10 mouse cellular contexts compared by ENCODE assay signal in genomic region chr7:100990636-100991311, GRCm38 (mm10). TPM values are rescaled to one million over a fixed set of nuclear protein-coding genes. Genes with fewer than 3 reads are reported as not detected.
A peak's percentile ranks its signal among the peaks of the same experiment; 100 is the strongest.
DNase-seq lines count a peak whose midpoint lies in the region; ATAC-seq and TF ChIP-seq lines count a peak whose summit lies in the region.
"Had no signal": no experiment of that assay in that cellular context is flagged by ENCODE, and none has a peak within 500 bp of the region (broad histone marks: within the 10 kb centered on the region; RNA-seq: fewer than 3 reads in every experiment).

No protein-coding gene starts in this region.

- TF ChIP-seq CTCF in left cerebral cortex, adult 2 months (IDR thresholded peaks at IDR 0.05), result no peak

- no peak overlapping the region for H3K9ac ChIP-seq in liver, embryonic 15.5 days
- no peak overlapping the region for H3K9ac ChIP-seq in liver, embryonic 12.5 days
- H3K9ac ChIP-seq: neural tube, embryonic 12.5 days had no signal

- no peaks in the 10 kb centered on the region for H3K36me3 ChIP-seq in liver, embryonic 15.5 days (replicated peaks)
- H3K36me3 ChIP-seq in liver, embryonic 12.5 days, result no peaks in the 10 kb centered on the region
- H3K36me3 ChIP-seq: neural tube, embryonic 12.5 days had no signal

- H3K9me3 ChIP-seq in liver, embryonic 15.5 days (replicated peaks), result no peaks in the 10 kb centered on the region
- no peaks in the 10 kb centered on the region for H3K9me3 ChIP-seq in liver, embryonic 12.5 days (replicated peaks)
- H3K9me3 ChIP-seq: neural tube, embryonic 12.5 days had no signal

- no peaks in the 10 kb centered on the region for H3K27me3 ChIP-seq in liver, embryonic 15.5 days
- H3K27me3 ChIP-seq in liver, embryonic 12.5 days (replicated peaks), result no peaks in the 10 kb centered on the region
- H3K27me3 ChIP-seq: neural tube, embryonic 12.5 days had no signal

- H3K27ac ChIP-seq in liver, embryonic 15.5 days (replicated peaks), result 0 out of 2 replicates have a peak overlapping the region, but pooled peaks have one; percentile 19
- no peak overlapping the region for H3K27ac ChIP-seq in liver, embryonic 12.5 days
- no peak overlapping the region for H3K27ac ChIP-seq in left cerebral cortex, adult 2 months
- H3K27ac ChIP-seq: neural tube, embryonic 12.5 days had no signal

- 42% methylated on average over 9 of the region's 9 CpGs for WGBS in liver, embryonic 15.5 days (ENCODE audit: insufficient replicate concordance)
- WGBS in liver, embryonic 12.5 days (ENCODE audit: insufficient replicate concordance), result 44% methylated on average over 9 of the region's 9 CpGs

- H3K4me2 ChIP-seq in liver, embryonic 15.5 days, result no peak overlapping the region
- H3K4me2 ChIP-seq in liver, embryonic 12.5 days, result no peak overlapping the region
- H3K4me2 ChIP-seq: neural tube, embryonic 12.5 days had no signal

- H3K4me3 ChIP-seq in liver, embryonic 15.5 days (replicated peaks), result no peak overlapping the region
- H3K4me3 ChIP-seq in liver, embryonic 12.5 days, result no peak overlapping the region
- H3K4me3 ChIP-seq in left cerebral cortex, adult 2 months, result no peak overlapping the region
- H3K4me3 ChIP-seq: neural tube, embryonic 12.5 days had no signal

- intact Hi-C loops in left cerebral cortex, adult 2 months (cut with DNase I), result loop anchor here (10.0 kb wide), 1 partner anchor 244 kb away; no protein-coding TSS in a partner anchor

- DNase-seq in fibroblast of lung, adult 2 months (ENCODE audit: low read depth), result peak; percentile 74
- DNase-seq in kidney, adult 8-10 months, result peak; percentile 49 to 53
- DNase-seq in testis, postnatal 10 days (ENCODE audit: low spot score), result no peak
- DNase-seq in left cerebral cortex, adult 2 months (ENCODE audit: extremely low spot score in 1 of 2, low spot score in 2 of 2), result no peak
- no peak for DNase-seq in right cerebral cortex, postnatal 4 days
- DNase-seq: thymus, postnatal 14 days had no signal

- ATAC-seq in liver, embryonic 15.5 days (ENCODE audit: insufficient read depth), result peak; percentile 29; the same call in 1 of the 2 replicates
- ATAC-seq in liver, embryonic 12.5 days, result no peak
- ATAC-seq in megakaryocyte progenitor cell, adult 5-6 weeks (replicated peaks; ENCODE audit: poor library complexity), result peak; percentile 40

- H3K4me1 ChIP-seq in liver, embryonic 15.5 days (replicated peaks), result peaks cover 10% of the 10 kb centered on the region
- peaks cover 11% of the 10 kb centered on the region for H3K4me1 ChIP-seq in liver, embryonic 12.5 days
- H3K4me1 ChIP-seq: neural tube, embryonic 12.5 days had no signal

RNA-seq across cellular contexts. Expression of gene P2ry6, which starts 16.3 kb away (rescaled TPM):
- polyA plus RNA-seq in liver, embryonic 15.5 days (2015; fragmentation: Nextera tagmentation; extraction: Ambion mirVana), result 4.1 and 5.0 TPM in 2 replicates
- polyA plus RNA-seq in liver, embryonic 12.5 days (2016; fragmentation: Nextera tagmentation; extraction: Ambion mirVana), result 3.4 and 3.6 TPM in 2 replicates
- 0.42 and 0.49 TPM in 2 replicates for total RNA-seq in megakaryocyte progenitor cell, adult 5-6 weeks (2015)
- total RNA-seq in megakaryocyte progenitor cell, adult 5-6 weeks (2017), result 0.04 TPM in 1 of 2 replicates, not detected in the other
- 1 to 10 TPM; 2.3 to 4.0 TPM for total RNA-seq in left cerebral cortex, adult 2 months (2021)

RNA-seq across cellular contexts. Expression of gene P2ry2, which starts 21.9 kb away (rescaled TPM):
- 1.5 and 2.1 TPM in 2 replicates for polyA plus RNA-seq in liver, embryonic 15.5 days (2015; fragmentation: Nextera tagmentation; extraction: Ambion mirVana)
- polyA plus RNA-seq in liver, embryonic 12.5 days (2016; fragmentation: Nextera tagmentation; extraction: Ambion mirVana), result 1.2 TPM in 2 replicates
- total RNA-seq in megakaryocyte progenitor cell, adult 5-6 weeks (2015), result 5.5 and 5.7 TPM in 2 replicates
- total RNA-seq in megakaryocyte progenitor cell, adult 5-6 weeks (2017), result 6.8 and 6.9 TPM in 2 replicates
- under 1 TPM; 0.68 to 0.82 TPM for total RNA-seq in left cerebral cortex, adult 2 months (2021)

RNA-seq across cellular contexts. Expression of gene Arhgef17, which starts 58.9 kb away (rescaled TPM):
- polyA plus RNA-seq in liver, embryonic 15.5 days (2015; fragmentation: Nextera tagmentation; extraction: Ambion mirVana), result 0.76 and 1.0 TPM in 2 replicates
- polyA plus RNA-seq in liver, embryonic 12.5 days (2016; fragmentation: Nextera tagmentation; extraction: Ambion mirVana), result 1.7 and 2.2 TPM in 2 replicates
- total RNA-seq in megakaryocyte progenitor cell, adult 5-6 weeks (2015), result 0.12 and 0.44 TPM in 2 replicates
- 0.08 TPM in 1 of 2 replicates, not detected in the other for total RNA-seq in megakaryocyte progenitor cell, adult 5-6 weeks (2017)
- total RNA-seq in left cerebral cortex, adult 2 months (2021), result 100 to 1,000 TPM; 134 to 142 TPM

Comparison
In these comparisons a context has a peak if more than half of its experiments do, and no peak if none do; other contexts are left out.
1. DNase-seq: peak in fibroblast of lung, adult 2 months (single experiment) and kidney, adult 8-10 months (2 of 2); none in testis, postnatal 10 days (single experiment), left cerebral cortex, adult 2 months (0 of 2) and right cerebral cortex, postnatal 4 days (single experiment).
2. RNA of gene Arhgef17, which starts 58.9 kb away (total RNA-seq): 134 to 142 TPM in left cerebral cortex, adult 2 months; 0.08 to 0.44 TPM in megakaryocyte progenitor cell, adult 5-6 weeks; every median in the first group is over 10 times any median in the second.